Mouse (Mus musculus): ENCODE measurements around the gene Itgb4. TPM values are rescaled to one million over a fixed set of nuclear protein-coding genes. Genes with fewer than 3 reads are reported as not detected.
A peak's percentile ranks its signal among the peaks of the same experiment; 100 is the strongest.
"Not testable (repeated sequence)": the region's sequence is repeated elsewhere in the genome, so short reads cannot be mapped to it uniquely, and the experiment has no call there.

Itgb4 gene
- total RNA-seq, 1 experiment from 2014 or later = not detected

- peak; percentile 62 for ATAC-seq (replicated peaks; ENCODE audit: insufficient number of reproducible peaks, low FRiP score, low TSS enrichment, poor library complexity, severe bottlenecking)
Observed at GRCm38 (mm10) chr11:116004840-116005700, 30.6 kb downstream of the Itgb4 start.

DNA sequence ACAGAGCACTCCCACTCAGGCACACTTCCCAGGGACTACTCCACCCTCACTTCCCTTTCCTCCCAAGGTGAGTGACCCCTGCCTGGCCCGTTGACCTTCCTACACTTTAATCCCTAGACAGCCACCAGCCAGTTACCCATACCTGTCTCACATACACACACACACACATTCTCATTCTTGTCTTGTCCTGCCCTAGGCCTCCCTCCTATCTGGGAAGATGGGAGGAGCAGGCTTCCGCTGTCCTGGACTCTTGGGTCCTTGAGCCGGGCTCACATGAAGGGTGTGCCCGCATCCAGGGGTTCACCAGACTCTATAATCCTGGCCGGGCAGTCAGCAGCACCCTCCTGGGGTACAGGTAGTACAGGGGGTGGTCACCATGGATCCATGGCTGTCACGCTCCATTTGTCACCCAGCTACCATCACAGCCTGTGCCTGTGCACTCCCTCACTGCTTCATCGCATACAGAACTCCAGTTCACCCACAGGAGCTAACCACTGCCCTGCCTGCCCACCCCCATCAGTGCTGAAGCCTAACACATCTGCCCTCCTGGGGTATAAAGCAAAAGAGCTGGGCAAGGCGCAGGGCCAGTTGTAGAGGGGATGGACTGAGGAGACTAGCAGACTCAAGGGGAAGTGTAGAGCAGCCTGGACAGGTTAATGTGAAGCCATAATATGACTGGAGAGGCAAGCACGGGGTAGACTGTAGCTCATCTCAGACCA is 31.4 kb downstream of the Itgb4 start:
- no peak for ATAC-seq (replicated peaks; ENCODE audit: insufficient number of reproducible peaks, low FRiP score, low TSS enrichment, poor library complexity, severe bottlenecking)

DNA sequence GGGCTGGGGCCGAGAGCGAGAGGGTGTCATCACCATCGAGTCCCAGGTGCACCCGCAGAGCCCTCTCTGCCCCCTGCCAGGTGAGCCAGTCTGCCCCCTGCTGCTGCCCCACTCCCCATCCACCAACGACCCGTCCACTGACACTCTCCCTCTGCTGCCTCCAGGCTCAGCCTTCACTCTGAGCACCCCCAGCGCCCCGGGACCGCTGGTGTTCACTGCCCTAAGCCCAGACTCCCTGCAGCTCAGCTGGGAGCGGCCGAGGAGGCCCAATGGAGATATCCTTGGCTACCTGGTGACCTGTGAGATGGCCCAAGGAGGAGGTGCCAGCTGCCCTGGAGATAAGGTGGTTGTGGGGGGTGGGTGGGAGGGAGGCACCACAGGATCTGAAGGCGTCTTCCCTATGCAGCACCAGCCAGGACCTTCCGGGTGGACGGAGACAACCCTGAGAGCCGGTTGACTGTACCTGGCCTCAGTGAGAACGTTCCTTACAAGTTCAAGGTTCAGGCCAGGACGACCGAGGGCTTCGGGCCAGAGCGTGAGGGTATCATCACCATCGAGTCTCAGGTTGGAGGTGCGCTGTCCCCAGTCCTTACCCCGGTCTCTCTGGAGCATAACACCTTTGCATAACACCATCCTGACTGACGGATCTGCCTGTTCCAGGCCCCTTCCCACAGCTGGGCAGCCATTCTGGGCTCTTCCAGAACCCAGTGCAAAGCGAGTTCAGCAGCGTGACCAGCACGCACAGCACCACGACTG is 32.8 kb downstream of the Itgb4 start:
- no peak for ATAC-seq (replicated peaks; ENCODE audit: insufficient number of reproducible peaks, low FRiP score, low TSS enrichment, poor library complexity, severe bottlenecking)

DNA sequence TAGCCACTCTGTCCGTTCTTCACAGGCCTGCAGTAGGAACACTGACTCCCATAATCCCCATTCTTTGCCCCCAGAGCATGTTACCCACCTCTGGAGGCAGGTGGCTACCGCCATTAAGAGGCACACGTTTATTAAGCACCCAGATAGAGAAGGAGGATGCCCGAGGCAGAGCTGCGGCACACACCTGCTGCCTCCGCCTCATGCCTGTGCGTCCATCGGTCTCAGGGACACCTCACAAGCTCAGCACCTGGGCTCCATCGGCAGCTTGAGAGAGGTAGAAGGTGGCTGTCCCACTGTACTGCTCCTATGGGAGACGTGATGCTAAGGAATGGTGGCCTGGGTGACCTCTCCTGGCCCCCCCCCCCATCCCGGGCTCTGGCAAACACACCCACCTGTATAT is 33.9 kb downstream of the Itgb4 start:
- no peak for ATAC-seq (replicated peaks; ENCODE audit: insufficient number of reproducible peaks, low FRiP score, low TSS enrichment, poor library complexity, severe bottlenecking)

GRCm38 (mm10) chr11:116008832-116009375 is 34.4 kb downstream of the Itgb4 start:
- ATAC-seq (replicated peaks; ENCODE audit: insufficient number of reproducible peaks, low FRiP score, low TSS enrichment, poor library complexity, severe bottlenecking) = no peak

GRCm38 (mm10) chr11:116009661-116010060 is 35.2 kb downstream of the Itgb4 start:
- no peak for ATAC-seq (replicated peaks; ENCODE audit: insufficient number of reproducible peaks, low FRiP score, low TSS enrichment, poor library complexity, severe bottlenecking)

- no peak for ATAC-seq (replicated peaks; ENCODE audit: insufficient number of reproducible peaks, low FRiP score, low TSS enrichment, poor library complexity, severe bottlenecking)
Observed at GRCm38 (mm10) chr11:116010146-116010545, 35.6 kb downstream of the Itgb4 start.

DNA sequence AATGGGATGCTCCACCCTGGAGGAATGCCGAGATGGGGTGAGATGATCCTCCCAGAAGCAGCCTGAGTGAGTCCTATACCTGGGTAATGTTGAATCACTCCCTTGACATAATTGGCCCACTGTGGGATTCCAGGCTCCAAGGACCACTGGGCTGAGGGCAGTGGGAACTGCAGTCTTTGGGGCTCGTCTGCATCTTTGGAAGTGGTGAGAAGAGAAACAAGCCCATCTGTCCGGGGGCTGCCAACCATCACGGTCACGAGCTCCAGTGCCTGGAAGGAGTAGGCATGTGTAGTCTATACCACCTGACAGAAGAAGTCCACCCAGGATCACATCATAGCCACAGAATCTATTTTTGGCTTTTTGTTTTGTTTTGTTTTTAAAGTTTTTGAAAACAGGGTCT is 36.4 kb downstream of the Itgb4 start:
- ATAC-seq (replicated peaks; ENCODE audit: insufficient number of reproducible peaks, low FRiP score, low TSS enrichment, poor library complexity, severe bottlenecking) = no peak

DNA sequence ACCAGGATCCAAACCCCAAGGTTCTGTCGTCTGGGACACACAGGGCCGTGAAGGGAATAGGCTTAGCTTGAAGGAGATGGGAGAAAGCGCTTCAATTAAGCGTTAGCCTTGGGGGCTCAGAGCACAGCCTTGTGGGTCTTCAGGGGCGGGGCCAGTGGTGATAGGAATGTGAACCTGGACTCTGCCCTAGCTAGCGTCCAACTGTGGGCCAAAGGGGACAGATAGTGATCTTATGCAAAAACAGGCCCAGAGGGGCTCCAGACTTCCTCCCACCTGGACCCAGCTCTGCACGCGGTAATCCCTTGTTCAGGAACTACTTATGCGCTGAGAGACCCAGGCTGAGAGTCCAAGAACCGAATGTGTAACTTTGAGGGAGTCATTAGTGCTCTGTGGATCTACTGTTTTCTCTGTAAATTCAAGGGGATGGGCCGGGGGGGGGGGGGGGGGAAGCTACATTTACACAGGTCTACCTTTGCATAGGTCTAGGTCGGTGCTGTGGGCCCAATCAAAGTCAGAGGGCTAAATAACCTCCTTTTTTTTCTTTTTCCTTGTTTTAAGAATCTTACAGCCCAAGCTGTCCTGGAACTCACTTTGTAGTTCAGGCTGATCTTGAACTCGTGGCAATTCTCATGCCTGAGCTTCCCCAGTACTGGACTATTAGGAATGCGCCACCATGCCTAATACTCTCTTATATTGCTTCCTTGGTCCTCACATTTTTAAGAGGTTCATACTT is 37.2 kb downstream of the Itgb4 start:
- no peak for ATAC-seq (replicated peaks; ENCODE audit: insufficient number of reproducible peaks, low FRiP score, low TSS enrichment, poor library complexity, severe bottlenecking)

- peak; percentile 69 for ATAC-seq (replicated peaks; ENCODE audit: insufficient number of reproducible peaks, low FRiP score, low TSS enrichment, poor library complexity, severe bottlenecking)
Observed at GRCm38 (mm10) chr11:116012262-116012947, 37.9 kb downstream of the Itgb4 start, which contains the start of gene Galk1. Gene Galk1 (minus strand): TSS chr11:116012719.

- ATAC-seq (replicated peaks; ENCODE audit: insufficient number of reproducible peaks, low FRiP score, low TSS enrichment, poor library complexity, severe bottlenecking) = no peak
Observed at GRCm38 (mm10) chr11:116014821-116015220, 40.3 kb downstream of the Itgb4 start.

GRCm38 (mm10) chr11:116018106-116018505 is 43.6 kb downstream of the Itgb4 start:
- ATAC-seq (replicated peaks; ENCODE audit: insufficient number of reproducible peaks, low FRiP score, low TSS enrichment, poor library complexity, severe bottlenecking) = peak; percentile 62

DNA sequence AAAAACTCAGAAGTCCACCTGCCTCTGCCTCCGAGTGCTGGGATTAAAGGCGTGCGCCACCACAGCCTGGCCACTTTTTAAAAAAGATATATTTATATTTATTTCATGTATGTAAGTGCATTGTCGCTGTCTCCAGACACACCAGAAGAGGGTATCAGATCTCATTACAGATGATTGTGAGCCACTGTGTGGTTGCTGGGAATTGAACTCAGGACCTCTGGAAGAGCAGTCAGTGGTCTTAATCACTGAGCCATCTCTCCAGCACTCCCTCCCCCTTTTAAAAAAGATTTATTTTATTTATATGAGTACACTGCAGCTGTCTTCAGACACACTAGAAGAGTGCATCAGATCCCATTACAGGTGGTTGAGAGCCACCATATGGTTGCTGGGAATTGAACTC is 44.4 kb downstream of the Itgb4 start:
- ATAC-seq (replicated peaks; ENCODE audit: insufficient number of reproducible peaks, low FRiP score, low TSS enrichment, poor library complexity, severe bottlenecking) = not testable (repeated sequence)

DNA sequence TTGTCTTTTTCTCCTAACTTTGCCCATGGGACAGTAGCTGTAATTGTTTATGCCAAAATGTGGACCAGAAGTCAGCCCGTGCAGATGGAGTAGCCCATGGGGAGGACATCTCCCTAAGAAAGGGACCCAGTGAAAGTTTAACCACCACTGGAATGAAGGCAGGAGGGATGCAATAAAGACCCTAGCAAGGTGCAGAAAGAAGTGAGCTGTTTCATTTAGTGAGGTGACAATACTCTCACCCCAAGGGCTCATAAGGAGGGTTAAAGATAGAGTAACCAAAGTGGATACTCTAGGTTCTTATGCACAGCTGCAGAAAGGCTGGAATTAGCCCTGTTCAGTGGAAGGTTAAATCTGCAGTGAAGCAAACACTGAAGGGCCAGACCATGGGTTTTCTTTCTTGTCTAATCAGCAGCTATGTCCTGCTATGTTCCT is 44.9 kb downstream of the Itgb4 start:
- no peak for ATAC-seq (replicated peaks; ENCODE audit: insufficient number of reproducible peaks, low FRiP score, low TSS enrichment, poor library complexity, severe bottlenecking)

DNA sequence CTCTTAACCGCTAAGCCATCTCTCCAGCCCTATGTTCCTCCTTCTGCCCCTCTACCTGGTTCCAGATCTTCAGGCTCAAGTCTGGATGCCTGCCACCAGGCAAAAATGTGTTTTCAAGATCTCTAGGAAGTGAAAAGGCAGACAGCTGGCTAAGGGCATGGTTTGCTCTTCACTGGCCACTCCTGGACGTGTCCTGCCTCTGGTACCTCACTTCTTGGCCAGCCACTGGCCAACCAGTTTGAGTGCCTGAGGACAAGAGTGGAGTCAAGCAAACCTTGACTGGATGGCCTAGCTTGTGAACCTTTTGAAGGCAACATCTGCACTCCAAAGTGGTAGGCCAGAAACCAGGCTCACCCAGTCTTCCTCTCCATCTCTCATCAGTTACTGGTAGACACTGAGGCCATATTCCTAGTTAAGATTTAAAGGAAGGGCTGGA is 45.5 kb downstream of the Itgb4 start:
- 0 out of 2 replicates have a peak, but pooled peaks have one; percentile 10 for ATAC-seq (replicated peaks; ENCODE audit: insufficient number of reproducible peaks, low FRiP score, low TSS enrichment, poor library complexity, severe bottlenecking)

- ATAC-seq (replicated peaks; ENCODE audit: insufficient number of reproducible peaks, low FRiP score, low TSS enrichment, poor library complexity, severe bottlenecking) = no peak
Observed at GRCm38 (mm10) chr11:116020519-116020922, 46.0 kb downstream of the Itgb4 start.

GRCm38 (mm10) chr11:116021328-116022220 is 47.1 kb downstream of the Itgb4 start:
- ATAC-seq (replicated peaks; ENCODE audit: insufficient number of reproducible peaks, low FRiP score, low TSS enrichment, poor library complexity, severe bottlenecking) = no peak
